Mouse (Mus musculus): ENCODE data around the gene Trim69. TPM values are rescaled to one million over a fixed set of nuclear protein-coding genes. Genes with fewer than 3 reads are reported as not detected.

Trim69 gene
- polyA plus RNA-seq, 1 experiment: not detected

DNA sequence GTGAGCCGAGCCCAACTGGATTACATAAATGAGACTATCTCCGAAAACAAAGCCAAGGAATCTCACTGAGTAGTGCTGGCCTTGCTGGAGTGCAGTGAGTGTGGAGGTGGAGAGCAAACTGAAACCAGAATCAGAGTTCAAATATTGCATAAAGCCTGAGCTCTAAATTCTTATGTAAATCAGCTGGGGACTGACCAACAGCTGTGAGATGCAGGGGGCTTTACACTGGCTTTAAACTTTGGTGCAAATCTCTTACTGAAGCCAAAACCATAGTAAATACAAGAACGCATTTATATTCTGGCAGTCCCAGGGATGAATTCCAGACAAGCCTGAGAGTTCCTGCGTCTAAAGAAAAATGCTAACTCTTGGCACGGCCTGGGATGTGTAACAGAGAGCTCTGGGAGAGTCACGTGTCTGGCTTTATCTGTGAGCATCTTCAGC lies 2.1 kb upstream of the Trim69 start:
- no peak overlapping the region for H3K27ac ChIP-seq (ENCODE audit: insufficient read depth, low read length)
- no peak for DNase-seq (ENCODE audit: low read depth in 1 of 2, low spot score in 2 of 2)
- WGBS: 83% methylated on average over 6 of the region's 6 CpGs

GRCm38 (mm10) chr2:122159667-122160066 lies 833 bp upstream of the Trim69 start:
- no peak for DNase-seq (ENCODE audit: low read depth in 1 of 2, low spot score in 2 of 2)
- Histone ChIP-seq H3K27me3 (ENCODE audit: control insufficient read depth, insufficient read depth, low read length) (no peaks in the 10 kb centered on the region), H3K36me3 (ENCODE audit: control insufficient read depth, insufficient read depth, low read length) (peaks cover 5% of the 10 kb centered on the region), H3K27ac (ENCODE audit: insufficient read depth, low read length) (no peak overlapping the region), H3K4me1 (ENCODE audit: control insufficient read depth, insufficient read depth, insufficient read length) (peaks cover 11% of the 10 kb centered on the region; the same call in 1 of the 2 replicates), H3K4me3 (ENCODE audit: extremely low read depth, insufficient read depth, insufficient read length) (no peak overlapping the region)
- 75% methylated on average over 6 of the region's 6 CpGs for WGBS
- TF ChIP-seq CTCF (IDR thresholded peaks at IDR 0.05; ENCODE audit: extremely low read depth, insufficient read depth, insufficient read length, insufficient replicate concordance) (no peak), POLR2A (IDR thresholded peaks at IDR 0.05; ENCODE audit: low read depth, low read length) (no peak)

More for the DNA sequence above, 2.1 kb upstream of the Trim69 start:
- peaks cover 8% of the 10 kb centered on the region; the same call in 1 of the 2 replicates for H3K4me1 ChIP-seq (ENCODE audit: control insufficient read depth, insufficient read depth, insufficient read length)
- peaks cover 11% of the 10 kb centered on the region for H3K36me3 ChIP-seq (ENCODE audit: control insufficient read depth, insufficient read depth, low read length)
- TF ChIP-seq POLR2A (IDR thresholded peaks at IDR 0.05; ENCODE audit: low read depth, low read length) (no peak), CTCF (IDR thresholded peaks at IDR 0.05; ENCODE audit: extremely low read depth, insufficient read depth, insufficient read length, insufficient replicate concordance) (no peak)
- H3K4me3 ChIP-seq (ENCODE audit: extremely low read depth, insufficient read depth, insufficient read length): no peak overlapping the region
- H3K27me3 ChIP-seq (ENCODE audit: control insufficient read depth, insufficient read depth, low read length): no peaks in the 10 kb centered on the region

GRCm38 (mm10) chr2:122161542-122161941 lies 1.0 kb downstream of the Trim69 start:
- 14% methylated on average over 4 of the region's 4 CpGs for WGBS
- no peak for DNase-seq (ENCODE audit: low read depth in 1 of 2, low spot score in 2 of 2)
- TF ChIP-seq CTCF (IDR thresholded peaks at IDR 0.05; ENCODE audit: extremely low read depth, insufficient read depth, insufficient read length, insufficient replicate concordance) (no peak), POLR2A (IDR thresholded peaks at IDR 0.05; ENCODE audit: low read depth, low read length) (no peak)

GRCm38 (mm10) chr2:122162529-122162928 lies 2.0 kb downstream of the Trim69 start:
- DNase-seq (ENCODE audit: low read depth in 1 of 2, low spot score in 2 of 2): no peak
- Histone ChIP-seq H3K36me3 (ENCODE audit: control insufficient read depth, insufficient read depth, low read length) (no peaks in the 10 kb centered on the region), H3K27ac (ENCODE audit: insufficient read depth, low read length) (no peak overlapping the region), H3K27me3 (ENCODE audit: control insufficient read depth, insufficient read depth, low read length) (no peaks in the 10 kb centered on the region), H3K4me1 (ENCODE audit: control insufficient read depth, insufficient read depth, insufficient read length) (peaks cover 2% of the 10 kb centered on the region; the same call in 1 of the 2 replicates), H3K4me3 (ENCODE audit: extremely low read depth, insufficient read depth, insufficient read length) (no peak overlapping the region)
- WGBS: 64% methylated on average over 2 of the region's 2 CpGs
- TF ChIP-seq POLR2A (IDR thresholded peaks at IDR 0.05; ENCODE audit: low read depth, low read length): no peak
- TF ChIP-seq CTCF (IDR thresholded peaks at IDR 0.05; ENCODE audit: extremely low read depth, insufficient read depth, insufficient read length, insufficient replicate concordance): no peak

More at GRCm38 (mm10) chr2:122161542-122161941, 1.0 kb downstream of the Trim69 start:
- H3K4me3 ChIP-seq (ENCODE audit: extremely low read depth, insufficient read depth, insufficient read length): no peak overlapping the region
- H3K27ac ChIP-seq (ENCODE audit: insufficient read depth, low read length): no peak overlapping the region
- no peaks in the 10 kb centered on the region for H3K27me3 ChIP-seq (ENCODE audit: control insufficient read depth, insufficient read depth, low read length)
- H3K36me3 ChIP-seq (ENCODE audit: control insufficient read depth, insufficient read depth, low read length): no peaks in the 10 kb centered on the region
- H3K4me1 ChIP-seq (ENCODE audit: control insufficient read depth, insufficient read depth, insufficient read length): peaks cover 2% of the 10 kb centered on the region; the same call in 1 of the 2 replicates

- no peaks in the 10 kb centered on the region for H3K27me3 ChIP-seq (ENCODE audit: control insufficient read depth, insufficient read depth, low read length)
- WGBS: 51% methylated on average over 13 of the region's 13 CpGs
- DNase-seq (ENCODE audit: low read depth in 1 of 2, low spot score in 2 of 2): no peak
- peak overlapping the region; percentile 44 for H3K27ac ChIP-seq (ENCODE audit: insufficient read depth, low read length)
- no peak for TF ChIP-seq POLR2A (IDR thresholded peaks at IDR 0.05; ENCODE audit: low read depth, low read length)
- no peak for TF ChIP-seq CTCF (IDR thresholded peaks at IDR 0.05; ENCODE audit: extremely low read depth, insufficient read depth, insufficient read length, insufficient replicate concordance)
- H3K36me3 ChIP-seq (ENCODE audit: control insufficient read depth, insufficient read depth, low read length): no peaks in the 10 kb centered on the region
- peak overlapping the region; percentile 31 for H3K4me3 ChIP-seq (ENCODE audit: extremely low read depth, insufficient read depth, insufficient read length)
- peaks cover 2% of the 10 kb centered on the region; the same call in 1 of the 2 replicates for H3K4me1 ChIP-seq (ENCODE audit: control insufficient read depth, insufficient read depth, insufficient read length)
Measured at GRCm38 (mm10) chr2:122163430-122164195, 3.1 kb downstream of the Trim69 start.

DNA sequence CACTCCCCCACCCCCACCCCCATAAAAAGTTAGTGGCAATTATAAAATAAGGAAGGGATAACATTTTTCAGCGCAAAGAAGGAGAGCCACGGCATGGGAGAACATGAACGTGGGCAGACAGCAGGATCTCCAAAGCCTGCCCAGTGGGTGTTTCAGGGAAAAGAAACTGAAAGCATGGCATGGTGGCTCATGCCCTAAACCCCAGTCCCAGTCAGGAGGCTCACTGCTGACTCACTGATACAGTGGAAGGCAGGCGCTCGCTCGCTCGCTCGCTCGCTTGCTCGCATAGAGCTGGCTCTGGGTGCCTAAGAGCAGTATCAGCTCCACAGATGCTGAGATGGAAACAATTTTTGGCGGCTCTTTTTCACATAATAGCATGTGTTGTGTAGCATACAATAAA lies 3.8 kb downstream of the Trim69 start:
- TF ChIP-seq CTCF (IDR thresholded peaks at IDR 0.05; ENCODE audit: extremely low read depth, insufficient read depth, insufficient read length, insufficient replicate concordance): no peak
- no peak for TF ChIP-seq POLR2A (IDR thresholded peaks at IDR 0.05; ENCODE audit: low read depth, low read length)
- no peak for DNase-seq (ENCODE audit: low read depth in 1 of 2, low spot score in 2 of 2)
- Histone ChIP-seq H3K27me3 (ENCODE audit: control insufficient read depth, insufficient read depth, low read length) (no peaks in the 10 kb centered on the region), H3K4me1 (ENCODE audit: control insufficient read depth, insufficient read depth, insufficient read length) (peaks cover 2% of the 10 kb centered on the region; the same call in 1 of the 2 replicates), H3K4me3 (ENCODE audit: extremely low read depth, insufficient read depth, insufficient read length) (peak overlapping the region; percentile 31; the same call in 1 of the 2 replicates), H3K36me3 (ENCODE audit: control insufficient read depth, insufficient read depth, low read length) (no peaks in the 10 kb centered on the region), H3K27ac (ENCODE audit: insufficient read depth, low read length) (peak overlapping the region; percentile 44; the same call in 1 of the 2 replicates)
- WGBS: 18% methylated on average over 11 of the region's 11 CpGs

DNA sequence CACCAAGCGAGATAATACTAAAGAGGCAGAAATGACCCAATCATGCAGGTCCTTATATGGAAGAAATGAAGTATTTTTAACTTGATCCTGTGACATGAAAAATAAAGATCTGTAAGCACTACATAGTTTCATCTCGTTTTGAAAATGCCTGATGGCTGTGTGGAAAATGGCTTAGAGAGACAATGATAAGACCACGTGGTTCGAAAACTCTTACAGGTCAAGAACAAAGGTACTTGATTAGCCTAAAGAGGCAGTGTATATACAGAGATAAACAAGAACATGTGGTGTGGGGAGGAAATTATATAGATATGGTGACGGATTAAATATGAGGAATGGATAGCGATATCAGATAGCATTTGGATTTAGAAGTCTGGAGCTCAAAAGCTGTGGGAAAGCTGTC lies 10.8 kb downstream of the Trim69 start:
- 80% methylated on average over 6 of the region's 6 CpGs for WGBS
- Histone ChIP-seq H3K27ac (ENCODE audit: insufficient read depth, low read length) (no peak overlapping the region), H3K27me3 (ENCODE audit: control insufficient read depth, insufficient read depth, low read length) (no peaks in the 10 kb centered on the region), H3K36me3 (ENCODE audit: control insufficient read depth, insufficient read depth, low read length) (no peaks in the 10 kb centered on the region), H3K4me3 (ENCODE audit: extremely low read depth, insufficient read depth, insufficient read length) (no peak overlapping the region), H3K4me1 (ENCODE audit: control insufficient read depth, insufficient read depth, insufficient read length) (no peaks in the 10 kb centered on the region)
- DNase-seq (ENCODE audit: low read depth in 1 of 2, low spot score in 2 of 2): no peak
- TF ChIP-seq POLR2A (IDR thresholded peaks at IDR 0.05; ENCODE audit: low read depth, low read length): no peak
- TF ChIP-seq CTCF (IDR thresholded peaks at IDR 0.05; ENCODE audit: extremely low read depth, insufficient read depth, insufficient read length, insufficient replicate concordance): no peak

Data from spleen, adult 2 months (tissue).